Mouse (Mus musculus): ENCODE results near the gene Tcl1b2. TPM values are rescaled to one million over a fixed set of nuclear protein-coding genes. Genes with fewer than 3 reads are reported as not detected.
"Not testable (repeated sequence)": the region's sequence is repeated elsewhere in the genome, so short reads cannot be mapped to it uniquely, and the experiment has no call there.

Gene Tcl1b2
- polyA plus RNA-seq, 1 experiment from 2014 or later = not detected

- Histone ChIP-seq H3K4me1 (replicated peaks) (no peaks in the 10 kb centered on the region), H3K9ac (replicated peaks) (no peak overlapping the region), H3K9me3 (no peaks in the 10 kb centered on the region), H3K36me3 (no peaks in the 10 kb centered on the region), H3K27ac (no peak overlapping the region), H3K4me3 (replicated peaks) (no peak overlapping the region), H3K4me2 (no peak overlapping the region), H3K27me3 (no peaks in the 10 kb centered on the region)
- 73% methylated on average over 4 of the region's 4 CpGs for WGBS
- no peak for ATAC-seq (ENCODE audit: insufficient number of reproducible peaks, insufficient read depth, low FRiP score, low TSS enrichment, low read depth)
Observed at GRCm38 (mm10) chr12:105126516-105126915, 19.3 kb upstream of the Tcl1b2 start.

DNA sequence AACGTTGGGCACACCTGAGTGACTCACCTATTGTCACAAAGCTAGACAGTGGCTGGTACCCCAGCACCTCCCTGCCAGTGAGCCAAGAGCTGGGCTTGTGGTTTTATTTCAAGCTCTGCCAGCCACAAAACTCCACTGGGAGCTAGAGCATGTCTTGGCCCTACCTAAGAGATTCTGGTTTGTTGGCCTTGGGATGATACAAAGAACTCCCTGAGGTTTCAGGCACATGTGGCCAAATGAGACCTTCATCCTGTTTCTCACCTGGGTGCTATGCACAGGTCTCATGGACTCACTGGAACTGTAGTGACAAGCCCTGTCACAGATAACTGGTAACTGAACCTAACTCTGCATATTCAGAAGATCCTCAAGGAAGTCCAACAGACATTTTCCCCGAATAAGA is 18.2 kb upstream of the Tcl1b2 start:
- no peak overlapping the region for H3K4me3 ChIP-seq (replicated peaks)
- 90% methylated on average over 2 of the region's 2 CpGs for WGBS
- H3K9me3 ChIP-seq = no peaks in the 10 kb centered on the region

DNA sequence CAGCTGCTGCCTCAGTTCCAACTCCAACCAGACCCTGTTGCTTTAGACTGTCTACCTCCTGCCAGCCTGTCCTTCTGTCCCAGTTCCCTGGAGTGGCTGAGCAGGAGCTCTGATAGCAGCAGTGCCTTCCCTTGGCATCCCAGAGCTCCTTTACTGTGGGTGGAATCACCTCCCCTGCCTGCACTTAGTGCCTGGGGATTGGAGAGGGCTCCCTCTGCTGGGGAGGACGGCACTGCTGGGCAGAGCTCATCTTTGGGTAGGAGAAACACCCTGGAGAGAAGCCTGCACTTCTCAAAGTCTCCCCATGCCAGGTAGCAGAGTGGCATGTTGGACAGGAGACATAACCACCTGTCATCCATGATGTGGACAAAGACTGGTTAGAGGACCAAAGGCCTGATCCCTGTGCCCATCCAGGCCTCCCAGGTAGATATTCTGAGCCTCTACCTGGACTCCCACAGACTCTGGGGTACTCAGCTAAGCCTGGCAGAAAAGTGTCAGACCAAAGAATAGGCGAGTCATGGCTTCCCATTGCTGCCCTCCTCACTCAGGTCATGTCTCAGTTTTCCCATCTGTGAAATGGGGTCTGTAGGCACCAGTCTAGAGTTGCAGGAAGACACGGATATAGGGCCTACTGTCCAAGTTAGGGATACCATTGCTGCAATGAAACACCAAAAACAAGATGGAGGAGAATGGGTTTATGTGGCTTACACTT is 16.2 kb upstream of the Tcl1b2 start:
- not testable (repeated sequence) for H3K27me3 ChIP-seq; H3K27ac ChIP-seq; ATAC-seq (ENCODE audit: insufficient number of reproducible peaks, insufficient read depth, low FRiP score, low TSS enrichment, low read depth); H3K4me2 ChIP-seq; H3K9me3 ChIP-seq; H3K36me3 ChIP-seq; H3K9ac ChIP-seq (replicated peaks); H3K4me1 ChIP-seq (replicated peaks); H3K4me3 ChIP-seq (replicated peaks)
- WGBS = 59% methylated on average over 3 of the region's 3 CpGs

More for the DNA sequence above, 18.2 kb upstream of the Tcl1b2 start:
- no peak overlapping the region for H3K27ac ChIP-seq
- H3K27me3 ChIP-seq = no peaks in the 10 kb centered on the region
- H3K36me3 ChIP-seq = no peaks in the 10 kb centered on the region
- no peak for ATAC-seq (ENCODE audit: insufficient number of reproducible peaks, insufficient read depth, low FRiP score, low TSS enrichment, low read depth)
- H3K9ac ChIP-seq (replicated peaks) = no peak overlapping the region
- no peak overlapping the region for H3K4me2 ChIP-seq
- H3K4me1 ChIP-seq (replicated peaks) = no peaks in the 10 kb centered on the region

DNA sequence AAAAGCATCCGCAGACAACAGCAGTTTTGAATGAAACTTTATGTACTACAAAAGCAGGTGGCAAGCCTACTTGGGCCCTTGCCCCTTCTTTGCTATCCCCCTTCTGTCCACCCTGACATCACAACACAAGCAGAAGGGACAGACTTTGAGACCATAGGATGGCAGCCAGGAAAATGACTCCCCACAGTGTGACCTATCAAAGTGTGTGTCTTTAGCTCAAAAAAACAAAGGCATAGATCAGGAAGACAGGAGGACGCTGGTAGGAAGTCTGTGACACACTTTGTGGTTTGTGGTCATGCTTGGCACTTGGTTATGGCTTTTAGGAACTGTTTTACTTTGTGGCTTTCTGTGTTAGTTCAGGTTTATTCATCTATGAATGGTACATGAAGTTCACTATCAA is 11.6 kb upstream of the Tcl1b2 start:
- not testable (repeated sequence) for H3K9me3 ChIP-seq; H3K9ac ChIP-seq (replicated peaks); H3K4me1 ChIP-seq (replicated peaks); H3K36me3 ChIP-seq; H3K4me2 ChIP-seq; ATAC-seq (ENCODE audit: insufficient number of reproducible peaks, insufficient read depth, low FRiP score, low TSS enrichment, low read depth); H3K27ac ChIP-seq; H3K27me3 ChIP-seq; H3K4me3 ChIP-seq (replicated peaks)
- WGBS = 73% methylated on average over 2 of the region's 2 CpGs

- 85% methylated on average over 4 of the region's 4 CpGs for WGBS
- H3K9ac ChIP-seq (replicated peaks); H3K27ac ChIP-seq; H3K36me3 ChIP-seq; H3K4me3 ChIP-seq (replicated peaks); ATAC-seq (ENCODE audit: insufficient number of reproducible peaks, insufficient read depth, low FRiP score, low TSS enrichment, low read depth); H3K9me3 ChIP-seq; H3K27me3 ChIP-seq; H3K4me1 ChIP-seq (replicated peaks); H3K4me2 ChIP-seq: not testable (repeated sequence)
Observed at GRCm38 (mm10) chr12:105134826-105135225, 11.0 kb upstream of the Tcl1b2 start.

DNA sequence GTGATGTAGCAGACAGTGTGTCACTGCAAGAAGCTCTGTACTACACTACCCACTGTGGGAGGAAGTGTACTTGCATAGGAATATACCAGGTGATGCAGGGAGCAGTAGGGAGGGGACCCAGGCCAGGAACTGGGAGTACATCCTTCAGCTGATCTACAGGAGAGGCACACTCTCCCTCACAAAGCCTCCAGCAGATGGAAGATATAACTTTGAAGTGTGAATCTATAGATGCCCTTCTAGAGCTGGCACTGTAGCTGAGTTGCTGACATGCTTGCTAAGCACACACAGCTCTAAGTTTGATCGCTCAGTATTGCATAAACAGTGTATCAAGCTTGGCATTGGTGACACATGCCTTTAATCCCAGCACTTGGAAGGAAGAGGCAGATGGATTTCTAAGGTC is 8.1 kb upstream of the Tcl1b2 start:
- H3K4me2 ChIP-seq; H3K4me3 ChIP-seq (replicated peaks); H3K9me3 ChIP-seq; H3K36me3 ChIP-seq; H3K27me3 ChIP-seq; H3K9ac ChIP-seq (replicated peaks); ATAC-seq (ENCODE audit: insufficient number of reproducible peaks, insufficient read depth, low FRiP score, low TSS enrichment, low read depth); H3K27ac ChIP-seq; H3K4me1 ChIP-seq (replicated peaks): not testable (repeated sequence)
- WGBS = 86% methylated on average over 1 of the region's 1 CpGs

DNA sequence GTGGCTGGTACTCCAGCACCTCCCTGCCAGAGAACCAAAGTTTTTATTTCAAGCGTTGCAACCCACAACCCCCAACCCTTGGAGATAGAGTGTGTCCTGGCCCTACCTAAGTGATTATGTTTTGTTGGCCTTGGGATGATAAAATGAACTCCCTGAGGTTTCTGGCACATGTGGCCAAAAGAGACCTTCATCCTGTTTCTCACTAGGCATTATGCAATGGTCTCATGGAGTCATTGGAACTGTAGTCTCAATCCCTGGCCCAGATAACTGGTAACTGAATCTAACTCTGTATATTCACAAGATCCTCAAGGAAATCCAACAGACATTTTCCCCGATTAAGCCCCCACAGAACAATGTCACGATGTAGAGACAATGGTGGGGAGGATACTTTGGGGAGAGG is 2.7 kb upstream of the Tcl1b2 start:
- Histone ChIP-seq H3K36me3 (no peaks in the 10 kb centered on the region), H3K4me1 (replicated peaks) (no peaks in the 10 kb centered on the region), H3K9ac (replicated peaks) (no peak overlapping the region), H3K27me3 (no peaks in the 10 kb centered on the region), H3K4me2 (no peak overlapping the region), H3K27ac (no peak overlapping the region), H3K4me3 (replicated peaks) (no peak overlapping the region), H3K9me3 (no peaks in the 10 kb centered on the region)
- no peak for ATAC-seq (ENCODE audit: insufficient number of reproducible peaks, insufficient read depth, low FRiP score, low TSS enrichment, low read depth)
- 90% methylated on average over 3 of the region's 3 CpGs for WGBS

DNA sequence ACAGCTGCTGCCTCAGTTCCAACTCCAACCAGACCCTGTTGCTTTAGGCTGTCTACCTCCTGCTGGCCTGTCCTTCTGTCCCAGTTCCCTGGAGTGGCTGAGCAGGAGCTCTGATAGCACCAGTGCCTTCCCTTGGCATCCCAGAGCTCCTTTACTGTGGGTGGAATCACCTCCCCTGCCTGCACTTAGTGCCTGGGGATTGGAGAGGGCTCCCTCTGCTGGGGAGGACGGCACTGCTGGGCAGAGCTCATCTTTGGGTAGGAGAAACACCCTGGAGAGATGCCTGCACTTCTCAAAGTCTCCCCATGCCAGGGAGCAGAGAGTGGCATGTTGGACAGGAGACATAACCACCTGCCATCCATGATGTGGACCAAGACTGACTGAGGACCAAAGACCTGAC is 886 bp upstream of the Tcl1b2 start:
- not testable (repeated sequence) for H3K27me3 ChIP-seq; ATAC-seq (ENCODE audit: insufficient number of reproducible peaks, insufficient read depth, low FRiP score, low TSS enrichment, low read depth); H3K4me3 ChIP-seq (replicated peaks); H3K36me3 ChIP-seq; H3K9me3 ChIP-seq; H3K9ac ChIP-seq (replicated peaks); H3K4me1 ChIP-seq (replicated peaks); H3K4me2 ChIP-seq; H3K27ac ChIP-seq
- WGBS = 40% methylated on average over 1 of the region's 1 CpGs

DNA sequence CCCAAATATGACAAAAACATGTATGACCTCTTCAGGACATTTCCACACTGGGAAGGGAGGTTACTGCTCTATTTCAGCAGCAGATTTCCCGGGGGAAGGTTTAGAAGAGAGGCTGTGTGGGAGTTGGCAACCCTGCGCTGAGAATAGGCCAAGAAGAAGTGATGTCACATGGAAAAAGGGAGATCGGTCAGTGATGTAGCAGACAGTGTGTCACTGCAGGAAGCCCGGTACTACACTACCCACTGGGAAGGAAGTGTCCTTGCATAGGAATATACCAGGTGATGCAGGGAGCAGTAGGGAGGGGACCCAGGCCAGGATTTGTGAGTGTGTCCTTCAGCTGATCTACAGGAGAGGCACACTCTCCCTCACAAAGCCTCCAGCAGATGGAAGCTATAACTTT is 9.5 kb downstream of the Tcl1b2 start:
- 80% methylated on average over 4 of the region's 4 CpGs for WGBS
- not testable (repeated sequence) for H3K27me3 ChIP-seq; H3K4me3 ChIP-seq (replicated peaks); H3K4me2 ChIP-seq; H3K27ac ChIP-seq; H3K36me3 ChIP-seq; ATAC-seq (ENCODE audit: insufficient number of reproducible peaks, insufficient read depth, low FRiP score, low TSS enrichment, low read depth); H3K9ac ChIP-seq (replicated peaks); H3K4me1 ChIP-seq (replicated peaks); H3K9me3 ChIP-seq

DNA sequence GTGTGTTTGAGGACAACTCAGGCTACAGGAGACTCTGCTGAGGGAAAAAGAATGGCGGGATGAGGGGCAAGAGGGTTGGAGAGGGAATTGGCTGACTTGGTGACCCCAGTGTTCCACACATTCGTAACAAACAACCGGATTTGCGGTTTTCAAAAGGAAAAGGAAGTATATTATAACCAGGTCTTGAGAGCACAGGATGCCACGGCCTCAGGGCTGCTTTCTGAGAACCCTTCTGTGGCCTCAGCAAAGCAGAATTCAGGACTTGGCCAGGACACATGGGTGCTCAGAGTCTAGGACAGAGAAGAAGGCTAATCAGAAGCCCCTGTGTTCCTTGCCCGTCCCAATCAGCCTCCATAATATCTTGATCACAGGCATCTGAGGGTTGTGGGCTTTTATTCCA is 13.0 kb downstream of the Tcl1b2 start:
- Histone ChIP-seq H3K4me3 (replicated peaks) (no peak overlapping the region), H3K9me3 (no peaks in the 10 kb centered on the region), H3K4me1 (replicated peaks) (no peaks in the 10 kb centered on the region), H3K4me2 (no peak overlapping the region), H3K36me3 (no peaks in the 10 kb centered on the region), H3K9ac (replicated peaks) (no peak overlapping the region), H3K27ac (no peak overlapping the region), H3K27me3 (no peaks in the 10 kb centered on the region)
- 79% methylated on average over 6 of the region's 6 CpGs for WGBS
- no peak for ATAC-seq (ENCODE audit: insufficient number of reproducible peaks, insufficient read depth, low FRiP score, low TSS enrichment, low read depth)

DNA sequence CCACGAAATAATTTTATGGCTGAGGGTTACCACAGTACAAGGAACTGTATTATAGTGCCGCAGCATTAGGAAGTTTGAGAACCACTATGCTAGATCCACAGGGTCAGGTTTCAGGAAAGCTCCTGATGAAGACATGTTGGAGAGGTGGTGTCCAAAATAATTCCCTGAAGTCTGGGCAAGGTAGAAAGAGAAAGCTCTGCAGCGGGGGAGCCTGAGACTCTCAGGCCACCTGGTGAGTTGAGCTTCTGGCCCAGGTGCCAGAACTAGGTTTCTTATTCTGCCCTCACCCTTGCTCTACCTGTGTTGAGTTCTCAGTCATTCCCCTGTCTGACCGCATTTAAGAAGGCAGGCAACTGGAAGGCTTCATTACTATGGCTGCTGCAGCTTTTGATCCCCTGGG is 13.6 kb downstream of the Tcl1b2 start, which contains the start of gene Tcl1b1:
Tcl1b1 (plus strand) TSS at position 301 of the 400 bp plus-strand sequence.
- WGBS = 72% methylated on average over 4 of the region's 4 CpGs

DNA sequence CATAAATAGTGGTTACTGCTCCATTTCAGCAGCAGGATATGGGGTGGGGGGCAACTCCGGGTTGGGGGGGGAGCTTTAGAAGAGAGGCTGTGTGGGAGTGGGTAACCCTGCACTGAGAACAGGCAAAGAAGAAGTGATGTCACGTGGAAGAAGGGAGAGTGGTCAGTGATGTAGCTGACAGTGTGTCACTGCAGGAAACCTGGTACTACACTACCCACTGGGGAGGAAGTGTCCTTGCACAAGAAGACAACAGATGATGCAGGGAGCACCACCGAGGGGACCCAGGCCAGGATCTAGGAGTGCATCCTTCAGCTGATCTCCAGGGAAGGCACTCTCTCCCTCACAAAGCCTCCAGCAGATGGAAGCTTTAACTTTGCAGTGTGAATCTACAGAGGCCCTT is 20.9 kb downstream of the Tcl1b2 start:
- Histone ChIP-seq H3K4me1 (replicated peaks) (no peaks in the 10 kb centered on the region), H3K9me3 (no peaks in the 10 kb centered on the region), H3K27me3 (no peaks in the 10 kb centered on the region), H3K36me3 (no peaks in the 10 kb centered on the region), H3K9ac (replicated peaks) (no peak overlapping the region), H3K4me2 (no peak overlapping the region), H3K4me3 (replicated peaks) (no peak overlapping the region), H3K27ac (no peak overlapping the region)
- 65% methylated on average over 3 of the region's 3 CpGs for WGBS
- no peak for ATAC-seq (ENCODE audit: insufficient number of reproducible peaks, insufficient read depth, low FRiP score, low TSS enrichment, low read depth)

More for the DNA sequence above, 13.6 kb downstream of the Tcl1b2 start, which contains the start of gene Tcl1b1:
- no peaks in the 10 kb centered on the region for H3K4me1 ChIP-seq (replicated peaks)
- H3K9ac ChIP-seq (replicated peaks) = no peak within 1 kb of the TSS
- no peaks in the 10 kb centered on the region for H3K27me3 ChIP-seq
- H3K9me3 ChIP-seq = no peaks in the 10 kb centered on the region
- H3K4me2 ChIP-seq = no peak within 1 kb of the TSS
- H3K27ac ChIP-seq = no peak within 1 kb of the TSS
- no peaks in the 10 kb centered on the region for H3K36me3 ChIP-seq
- no peak for ATAC-seq (ENCODE audit: insufficient number of reproducible peaks, insufficient read depth, low FRiP score, low TSS enrichment, low read depth)
- H3K4me3 ChIP-seq (replicated peaks) = no peak within 1 kb of the TSS
